In the genomic region with DNA sequence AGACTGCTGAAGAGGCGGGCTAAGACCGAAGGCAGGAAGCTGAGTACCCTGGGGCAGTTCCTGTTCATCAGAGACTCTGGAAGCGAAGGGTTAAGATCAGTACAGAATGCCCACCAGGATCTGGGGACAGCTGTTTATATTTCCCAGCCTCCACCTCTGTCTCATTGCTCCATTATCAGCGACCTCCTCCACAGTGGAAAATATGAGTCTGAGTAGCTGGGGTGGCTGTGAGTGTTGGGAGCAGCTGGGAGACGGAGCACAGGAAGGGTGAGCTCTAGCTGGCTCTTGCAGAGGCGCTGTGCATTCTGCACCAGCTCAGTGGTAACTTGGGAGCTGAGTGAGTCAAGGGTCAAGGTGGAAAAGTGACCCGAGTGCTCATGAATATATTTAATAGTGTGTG, we compare ENCODE assay signal across 12 mouse cellular contexts.
A peak's percentile ranks its signal among the peaks of the same experiment; 100 is the strongest.
DNase-seq lines count a peak whose midpoint lies in the region; ATAC-seq lines count a peak whose summit lies in the region.
"Had no signal": no experiment of that assay in that cellular context is flagged by ENCODE, and none has a peak within 500 bp of the region (broad histone marks: within the 10 kb centered on the region; RNA-seq: fewer than 3 reads in every experiment).

No protein-coding gene starts in this region.

- DNase-seq in embryo, embryonic 10 days (ENCODE audit: low spot score), result peak; percentile 30
- no peak for DNase-seq in embryo, embryonic 9.5 days (ENCODE audit: extremely low spot score)
- DNase-seq in CD4-positive, CD25-positive, alpha-beta regulatory T cell, adult 2 months (ENCODE audit: low read depth, low spot score), result peak; percentile 4
- no peak for DNase-seq in left cerebral cortex, adult 9 months (ENCODE audit: low spot score in 2 of 2)
- no peak for DNase-seq in frontal cortex, adult 2 months (ENCODE audit: extremely low spot score in 1 of 2, low spot score in 1 of 2)
- DNase-seq in kidney, adult 18-20 months, result no peak
- DNase-seq: cerebellum, postnatal 14 days; right cerebral cortex, postnatal 4 days had no signal

- peak overlapping the region; percentile 79 for H3K27ac ChIP-seq in heart, embryonic 11.5 days (ENCODE audit: low read depth, low read length)
- no peak overlapping the region; the same call in 1 of the 2 replicates for H3K27ac ChIP-seq in limb, embryonic 13.5 days
- H3K27ac ChIP-seq: midbrain, embryonic 15.5 days had no signal

- no peaks in the 10 kb centered on the region for H3K9me3 ChIP-seq in heart, embryonic 11.5 days (replicated peaks; ENCODE audit: control insufficient read depth, low read length)
- no peaks in the 10 kb centered on the region for H3K9me3 ChIP-seq in limb, embryonic 13.5 days
- H3K9me3 ChIP-seq: midbrain, embryonic 15.5 days had no signal

- H3K4me3 ChIP-seq in heart, embryonic 11.5 days (ENCODE audit: low read depth, low read length), result no peak overlapping the region
- no peak overlapping the region for H3K4me3 ChIP-seq in limb, embryonic 13.5 days
- H3K4me3 ChIP-seq: midbrain, embryonic 15.5 days had no signal

- H3K36me3 ChIP-seq in heart, embryonic 11.5 days (ENCODE audit: control insufficient read depth, insufficient read depth, low read length), result no peaks in the 10 kb centered on the region
- H3K36me3 ChIP-seq in limb, embryonic 13.5 days, result no peaks in the 10 kb centered on the region
- H3K36me3 ChIP-seq: midbrain, embryonic 15.5 days had no signal

- peak; percentile 73 for ATAC-seq in heart, embryonic 11.5 days (replicated peaks; ENCODE audit: insufficient number of reproducible peaks, low FRiP score, low TSS enrichment)
- ATAC-seq in limb, embryonic 13.5 days (ENCODE audit: low FRiP score, low read depth), result peak; percentile 77
- ATAC-seq: activated CD4-positive, CD25-positive, alpha-beta regulatory T cell, adult 4 months; midbrain, embryonic 15.5 days had no signal

- no peak overlapping the region for H3K9ac ChIP-seq in heart, embryonic 11.5 days (ENCODE audit: low read depth, low read length)
- no peak overlapping the region for H3K9ac ChIP-seq in limb, embryonic 13.5 days
- H3K9ac ChIP-seq: midbrain, embryonic 15.5 days had no signal

- H3K4me1 ChIP-seq in heart, embryonic 11.5 days (ENCODE audit: control insufficient read depth, insufficient read depth, low read length), result peaks cover 19% of the 10 kb centered on the region; the same call in 1 of the 2 replicates
- H3K4me1 ChIP-seq in limb, embryonic 13.5 days, result peaks cover 18% of the 10 kb centered on the region
- H3K4me1 ChIP-seq: midbrain, embryonic 15.5 days had no signal

- WGBS in heart, embryonic 11.5 days (ENCODE audit: insufficient replicate concordance), result 21% methylated on average over 7 of the region's 7 CpGs
- 25% methylated on average over 7 of the region's 7 CpGs for WGBS in limb, embryonic 13.5 days

- no peaks in the 10 kb centered on the region for H3K27me3 ChIP-seq in heart, embryonic 11.5 days (ENCODE audit: control insufficient read depth, insufficient read depth, low read length)
- H3K27me3 ChIP-seq in limb, embryonic 13.5 days, result no peaks in the 10 kb centered on the region
- H3K27me3 ChIP-seq: midbrain, embryonic 15.5 days had no signal

- peak overlapping the region; percentile 31 for H3K4me2 ChIP-seq in heart, embryonic 11.5 days
- H3K4me2 ChIP-seq in limb, embryonic 13.5 days (replicated peaks), result peak overlapping the region; percentile 7; the same call in 1 of the 2 replicates
- H3K4me2 ChIP-seq: midbrain, embryonic 15.5 days had no signal

Comparison
In these comparisons a context has a peak if more than half of its experiments do, and no peak if none do; other contexts are left out.
1. DNase-seq: peak in embryo, embryonic 10 days (single experiment) and CD4-positive, CD25-positive, alpha-beta regulatory T cell, adult 2 months (single experiment); none in embryo, embryonic 9.5 days (single experiment), left cerebral cortex, adult 9 months (0 of 2), frontal cortex, adult 2 months (0 of 2) and kidney, adult 18-20 months (single experiment).